Mouse (Mus musculus) lung, embryonic 16.5 days (tissue): ENCODE measurements at regions not wholly inside any gene's neighbourhood (a gene's known extent, or its start where the extent isn't known, plus 50 kb on each side); places are given as distances from the start of the nearest gene placed in this dataset.
"Not testable (repeated sequence)": the region's sequence is repeated elsewhere in the genome, so short reads cannot be mapped to it uniquely, and the experiment has no call there.

Experiments used
- ATAC-seq: fragments of 200-750 bp; cut with Nextera tagmentation; 2 replicates; pipeline ENCODE4 v1.8.0; 2017; ENCODE audit warnings: low read depth, mild to moderate bottlenecking, moderate library complexity
- H3K27ac ChIP-seq: fragments of 300-500 bp; sonication (generic); 2 replicates; pipeline ENCODE4 v1.5.1; 2014; ENCODE audit warnings: mild to moderate bottlenecking, control low read depth, low read length
- H3K27me3 ChIP-seq: fragments of 300-500 bp; sonication (generic); 2 replicates; pipeline ENCODE4 v1.6.1; 2014; ENCODE audit warnings: low read depth, low read length, mixed read lengths; ENCODE audit not compliant: control insufficient read depth, insufficient read depth
- H3K36me3 ChIP-seq: fragments of 300-500 bp; sonication (generic); 2 replicates; pipeline ENCODE4 v1.6.1; 2014; ENCODE audit warnings: low read length; ENCODE audit not compliant: control insufficient read depth, insufficient read depth
- H3K4me1 ChIP-seq: fragments of 300-500 bp; sonication (generic); replicated peaks from 2 replicates; pipeline ENCODE4 v1.6.1; 2014; ENCODE audit warnings: low read length, mixed read lengths; ENCODE audit not compliant: control insufficient read depth, insufficient read depth
- H3K4me2 ChIP-seq: fragments of 300-500 bp; sonication (generic); 2 replicates; pipeline ENCODE4 v1.6.1; 2014; ENCODE audit warnings: low read depth, low read length, control low read depth
- H3K4me3 ChIP-seq: fragments of 300-500 bp; sonication (generic); 2 replicates; pipeline ENCODE4 v1.5.1; 2014; ENCODE audit warnings: mild to moderate bottlenecking, low read length, control low read depth
- H3K9ac ChIP-seq: fragments of 300-500 bp; sonication (generic); 2 replicates; pipeline ENCODE4 v1.6.1; 2014; ENCODE audit warnings: low read length, control low read depth
- H3K9me3 ChIP-seq: fragments of 300-500 bp; sonication (generic); 2 replicates; pipeline ENCODE4 v1.6.1; 2016; ENCODE audit warnings: low read length; ENCODE audit not compliant: control insufficient read depth
- WGBS: fragments of 180-500 bp; shearing (Covaris S2); extraction: QIAGEN DNeasy Blood & Tissue Kit; methylation state at CpG from one replicate; pipeline ENCODE4 v1.1.7; 2014; 5-methylcytosine and 5-hydroxymethylcytosine counted together

GRCm38 (mm10) chr17:79977154-79977571 is 81.2 kb upstream of the Atl2 start:
- Histone ChIP-seq H3K9me3 (no peaks in the 10 kb centered on the region), H3K36me3 (no peaks in the 10 kb centered on the region), H3K4me3 (no peak overlapping the region), H3K4me1 (peaks cover 23% of the 10 kb centered on the region), H3K9ac (no peak overlapping the region), H3K27ac (no peak overlapping the region), H3K27me3 (no peaks in the 10 kb centered on the region), H3K4me2 (no peak overlapping the region)
- ATAC-seq: peak; percentile 84
- WGBS: 43% methylated on average over 3 of the region's 3 CpGs

GRCm38 (mm10) chr17:79976518-79977100 is 80.7 kb upstream of the Atl2 start:
- Histone ChIP-seq H3K9ac (no peak overlapping the region), H3K9me3 (no peaks in the 10 kb centered on the region), H3K4me1 (peaks cover 23% of the 10 kb centered on the region), H3K27me3 (no peaks in the 10 kb centered on the region), H3K27ac (no peak overlapping the region), H3K36me3 (no peaks in the 10 kb centered on the region), H3K4me3 (no peak overlapping the region; the same call in 1 of the 2 replicates), H3K4me2 (peak overlapping the region; percentile 36)
- 82% methylated on average over 5 of the region's 5 CpGs for WGBS
- ATAC-seq: no peak

- Histone ChIP-seq H3K9ac (no peak overlapping the region), H3K4me3 (peak overlapping the region; percentile 1), H3K4me2 (peak overlapping the region; percentile 36), H3K27ac (no peak overlapping the region), H3K9me3 (no peaks in the 10 kb centered on the region), H3K36me3 (no peaks in the 10 kb centered on the region), H3K4me1 (peaks cover 23% of the 10 kb centered on the region), H3K27me3 (no peaks in the 10 kb centered on the region)
- WGBS: 19% methylated on average over 11 of the region's 11 CpGs
- peak; percentile 59; the same call in 1 of the 2 replicates for ATAC-seq
These were observed 80.1 kb upstream of the Atl2 start for GRCm38 (mm10) chr17:79975997-79976443.

GRCm38 (mm10) chr17:79975150-79975757 is 79.3 kb upstream of the Atl2 start:
- Histone ChIP-seq H3K4me1 (peaks cover 23% of the 10 kb centered on the region), H3K4me3 (0 out of 2 replicates have a peak overlapping the region, but pooled peaks have one; percentile 3), H3K4me2 (peak overlapping the region; percentile 36; the same call in 1 of the 2 replicates)
- 18% methylated on average over 16 of the region's 16 CpGs for whole genome bisulfite sequencing
- H3K27me3 ChIP-seq, H3K36me3 ChIP-seq, H3K9me3 ChIP-seq, H3K27ac ChIP-seq, H3K9ac ChIP-seq, ATAC-seq: not testable (repeated sequence)

- H3K27ac ChIP-seq: no peak overlapping the region
- H3K4me3 ChIP-seq: no peak overlapping the region
- no peaks in the 10 kb centered on the region for H3K9me3 ChIP-seq
- no peak for ATAC-seq
- H3K4me1 ChIP-seq: peaks cover 29% of the 10 kb centered on the region
- no peak overlapping the region for H3K9ac ChIP-seq
- no peak overlapping the region for H3K4me2 ChIP-seq
- no peaks in the 10 kb centered on the region for H3K36me3 ChIP-seq
- WGBS: 70% methylated on average over 8 of the region's 8 CpGs
- H3K27me3 ChIP-seq: no peaks in the 10 kb centered on the region
These were observed 75.9 kb upstream of the Atl2 start for GRCm38 (mm10) chr17:79971721-79972336.

- peak; percentile 66 for ATAC-seq
- 13% methylated on average over 7 of the region's 7 CpGs for WGBS
- peak overlapping the region; percentile 75 for H3K27ac ChIP-seq
- H3K9me3 ChIP-seq: no peaks in the 10 kb centered on the region
- H3K4me2 ChIP-seq: peak overlapping the region; percentile 19; the same call in 1 of the 2 replicates
- no peaks in the 10 kb centered on the region for H3K27me3 ChIP-seq
- no peak overlapping the region for H3K9ac ChIP-seq
- no peak overlapping the region for H3K4me3 ChIP-seq
- no peaks in the 10 kb centered on the region for H3K36me3 ChIP-seq
- H3K4me1 ChIP-seq: peaks cover 21% of the 10 kb centered on the region
These were observed 73.6 kb upstream of the Atl2 start for GRCm38 (mm10) chr17:79969500-79969972.

- Histone ChIP-seq H3K9ac (no peak overlapping the region), H3K4me3 (no peak overlapping the region), H3K27me3 (no peaks in the 10 kb centered on the region), H3K4me1 (peaks cover 17% of the 10 kb centered on the region), H3K9me3 (no peaks in the 10 kb centered on the region), H3K4me2 (no peak overlapping the region), H3K27ac (peak overlapping the region; percentile 75; the same call in 1 of the 2 replicates), H3K36me3 (no peaks in the 10 kb centered on the region)
- WGBS: 45% methylated on average over 9 of the region's 9 CpGs
- peak; percentile 31; the same call in 1 of the 2 replicates for ATAC-seq
These were observed 72.9 kb upstream of the Atl2 start for GRCm38 (mm10) chr17:79968819-79969218.

GRCm38 (mm10) chr17:79966981-79967380 is 71.1 kb upstream of the Atl2 start:
- no peak for ATAC-seq
- H3K27ac ChIP-seq: no peak overlapping the region
- H3K4me3 ChIP-seq: no peak overlapping the region
- H3K9ac ChIP-seq: no peak overlapping the region
- peaks cover 13% of the 10 kb centered on the region for H3K4me1 ChIP-seq
- H3K4me2 ChIP-seq: no peak overlapping the region
- no peaks in the 10 kb centered on the region for H3K27me3 ChIP-seq
- no peaks in the 10 kb centered on the region for H3K36me3 ChIP-seq
- H3K9me3 ChIP-seq: no peaks in the 10 kb centered on the region
- WGBS: 58% methylated on average over 6 of the region's 6 CpGs

GRCm38 (mm10) chr17:79965625-79966024 is 69.7 kb upstream of the Atl2 start:
- no peak for ATAC-seq
- peaks cover 15% of the 10 kb centered on the region for H3K4me1 ChIP-seq
- no peak overlapping the region for H3K9ac ChIP-seq
- 84% methylated on average over 8 of the region's 8 CpGs for WGBS
- H3K4me2 ChIP-seq: no peak overlapping the region
- no peaks in the 10 kb centered on the region for H3K36me3 ChIP-seq
- no peak overlapping the region for H3K4me3 ChIP-seq
- H3K27me3 ChIP-seq: no peaks in the 10 kb centered on the region
- no peaks in the 10 kb centered on the region for H3K9me3 ChIP-seq
- H3K27ac ChIP-seq: no peak overlapping the region
